Mouse (Mus musculus): ENCODE data around the gene Glo1. TPM values are rescaled to one million over a fixed set of nuclear protein-coding genes. Genes with fewer than 3 reads are reported as not detected.

The Glo1 gene
- polyA plus RNA-seq, 1 experiment, result 122 TPM

DNA sequence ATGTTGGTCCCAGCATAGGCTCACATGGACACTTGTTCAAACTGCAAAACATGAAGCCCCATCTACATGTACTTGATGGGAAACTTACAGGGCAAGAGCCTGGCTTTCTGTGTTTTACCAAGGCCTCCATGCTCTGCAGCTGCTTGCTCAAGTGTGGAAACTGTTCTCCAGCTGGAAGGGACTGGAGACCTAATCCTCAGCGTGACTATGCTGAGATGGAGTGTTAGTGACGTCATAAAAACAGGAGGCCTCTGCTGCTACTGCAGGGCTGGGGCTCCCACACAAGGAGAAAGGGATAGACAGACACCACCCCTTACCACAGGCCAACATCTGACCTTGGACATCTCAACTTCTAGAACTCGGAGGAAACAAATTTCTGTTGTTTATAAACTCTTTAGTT, 55.7 kb downstream of the Glo1 start:
- no peak for TF ChIP-seq MYOD1 (IDR thresholded peaks at IDR 0.05; ENCODE audit: control insufficient read depth, insufficient read length, low read depth)
- no peak for TF ChIP-seq CEBPB (IDR thresholded peaks at IDR 0.05; ENCODE audit: low read depth)
- no peak for TF ChIP-seq MYOG (IDR thresholded peaks at IDR 0.05; ENCODE audit: control insufficient read depth, extremely low read depth, insufficient read length)
- no peak for TF ChIP-seq MAX (IDR thresholded peaks at IDR 0.05)
- TF ChIP-seq USF1 (IDR thresholded peaks at IDR 0.05; ENCODE audit: low read depth), result no peak
- TF ChIP-seq CTCF (IDR thresholded peaks at IDR 0.05; ENCODE audit: control insufficient read depth, insufficient read depth, insufficient read length), result no peak
- Histone ChIP-seq H3K27me3 (ENCODE audit: control insufficient read depth, insufficient read depth, insufficient read length) (no peaks in the 10 kb centered on the region), H3K79me2 (ENCODE audit: control insufficient read depth, insufficient read depth) (peaks cover 24% of the 10 kb centered on the region), H3ac (ENCODE audit: control insufficient read depth, insufficient read length, low read depth) (no peak overlapping the region), H3K36me3 (ENCODE audit: control insufficient read depth, insufficient read depth) (no peaks in the 10 kb centered on the region), H3K79me3 (ENCODE audit: low read depth) (no peaks in the 10 kb centered on the region), H3K4me3 (ENCODE audit: insufficient read depth, poor library complexity, severe bottlenecking) (no peak overlapping the region)

DNA sequence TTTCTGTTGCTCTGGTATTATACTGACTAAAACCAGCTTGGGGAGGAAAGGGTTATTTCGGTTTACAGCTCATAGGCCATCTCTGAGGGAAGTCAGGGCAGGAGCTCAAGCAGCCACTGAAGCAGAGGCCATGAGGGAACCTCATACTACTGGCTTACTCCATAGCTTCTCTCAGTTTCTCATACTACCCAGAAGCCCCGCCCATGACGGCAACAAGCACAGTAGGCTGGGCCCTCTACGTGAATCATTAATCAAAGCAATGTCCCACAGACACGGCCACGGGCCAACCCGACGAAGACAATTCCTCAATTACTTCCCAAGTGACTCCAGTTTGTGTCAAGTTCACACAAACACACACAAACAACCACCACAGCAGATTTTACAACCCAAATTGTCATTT, 56.5 kb downstream of the Glo1 start:
- Histone ChIP-seq H3K27me3 (ENCODE audit: control insufficient read depth, insufficient read depth, insufficient read length) (no peaks in the 10 kb centered on the region), H3K79me3 (ENCODE audit: low read depth) (no peaks in the 10 kb centered on the region), H3K79me2 (ENCODE audit: control insufficient read depth, insufficient read depth) (peaks cover 20% of the 10 kb centered on the region), H3ac (ENCODE audit: control insufficient read depth, insufficient read length, low read depth) (no peak overlapping the region), H3K4me3 (ENCODE audit: insufficient read depth, poor library complexity, severe bottlenecking) (no peak overlapping the region), H3K36me3 (ENCODE audit: control insufficient read depth, insufficient read depth) (no peaks in the 10 kb centered on the region)
- TF ChIP-seq MYOG (IDR thresholded peaks at IDR 0.05; ENCODE audit: control insufficient read depth, extremely low read depth, insufficient read length) (no peak), FOSL1 (IDR thresholded peaks at IDR 0.05; ENCODE audit: insufficient read depth, low read length, poor library complexity, severe bottlenecking) (no peak)

DNA sequence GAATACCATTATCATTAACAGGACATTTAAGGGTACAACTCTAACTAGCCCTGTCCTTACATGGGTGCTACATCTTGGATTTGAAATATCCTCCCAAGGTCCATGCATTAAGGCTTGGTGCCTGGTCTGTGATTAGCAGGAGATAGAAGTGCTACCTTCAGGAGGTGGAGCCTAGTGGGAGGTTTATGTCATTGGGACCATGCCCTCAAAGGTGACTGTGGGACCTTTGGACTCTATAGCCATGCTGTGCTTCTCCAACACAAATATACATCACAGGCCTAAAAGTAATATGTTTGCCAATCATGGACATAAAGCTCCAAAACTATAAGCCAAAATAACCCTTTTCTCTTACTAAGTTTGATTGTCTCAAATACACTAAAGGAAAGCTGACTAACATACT, 58.2 kb downstream of the Glo1 start:
- no peak for TF ChIP-seq USF1 (IDR thresholded peaks at IDR 0.05; ENCODE audit: low read depth)
- TF ChIP-seq CEBPB (IDR thresholded peaks at IDR 0.05; ENCODE audit: low read depth), result no peak
- TF ChIP-seq MYOD1 (IDR thresholded peaks at IDR 0.05; ENCODE audit: control insufficient read depth, insufficient read length, low read depth), result no peak
- TF ChIP-seq FOSL1 (IDR thresholded peaks at IDR 0.05; ENCODE audit: insufficient read depth, low read length, poor library complexity, severe bottlenecking), result no peak
- no peak for TF ChIP-seq CTCF (IDR thresholded peaks at IDR 0.05; ENCODE audit: control insufficient read depth, insufficient read depth, insufficient read length)
- no peak for TF ChIP-seq MYOG (IDR thresholded peaks at IDR 0.05; ENCODE audit: control insufficient read depth, extremely low read depth, insufficient read length)
- TF ChIP-seq MAX (IDR thresholded peaks at IDR 0.05), result no peak
- Histone ChIP-seq H3K4me3 (ENCODE audit: insufficient read depth, poor library complexity, severe bottlenecking) (no peak overlapping the region), H3K79me3 (ENCODE audit: low read depth) (no peaks in the 10 kb centered on the region), H3K36me3 (ENCODE audit: control insufficient read depth, insufficient read depth) (no peaks in the 10 kb centered on the region), H3ac (ENCODE audit: control insufficient read depth, insufficient read length, low read depth) (no peak overlapping the region), H3K27me3 (ENCODE audit: control insufficient read depth, insufficient read depth, insufficient read length) (no peaks in the 10 kb centered on the region), H3K79me2 (ENCODE audit: control insufficient read depth, insufficient read depth) (peaks cover 7% of the 10 kb centered on the region)

DNA sequence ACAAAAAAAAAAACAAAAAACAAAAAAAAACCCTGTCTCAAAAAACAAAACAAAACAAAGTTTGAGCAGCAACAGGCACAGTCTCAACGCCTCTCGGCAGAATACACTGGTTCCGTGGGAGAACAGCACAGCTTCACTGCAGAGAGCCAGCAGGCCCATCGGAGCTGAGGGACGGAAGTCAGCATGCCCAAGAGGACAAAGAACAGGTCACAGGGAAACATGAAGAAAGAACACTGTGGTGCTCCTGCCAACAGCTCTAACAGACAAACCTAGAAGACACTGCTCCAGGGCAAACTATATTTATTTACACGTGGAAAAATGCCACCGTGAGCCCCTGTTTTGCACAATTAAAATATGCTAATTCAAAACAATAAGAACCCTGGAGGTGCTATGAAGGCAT, 61.7 kb downstream of the Glo1 start:
- Histone ChIP-seq H3ac (ENCODE audit: control insufficient read depth, insufficient read length, low read depth) (no peak overlapping the region), H3K4me3 (ENCODE audit: insufficient read depth, poor library complexity, severe bottlenecking) (no peak overlapping the region), H3K36me3 (ENCODE audit: control insufficient read depth, insufficient read depth) (no peaks in the 10 kb centered on the region), H3K27me3 (ENCODE audit: control insufficient read depth, insufficient read depth, insufficient read length) (no peaks in the 10 kb centered on the region), H3K79me2 (ENCODE audit: control insufficient read depth, insufficient read depth) (no peaks in the 10 kb centered on the region), H3K79me3 (ENCODE audit: low read depth) (no peaks in the 10 kb centered on the region)
- TF ChIP-seq MAX (IDR thresholded peaks at IDR 0.05), result no peak

DNA sequence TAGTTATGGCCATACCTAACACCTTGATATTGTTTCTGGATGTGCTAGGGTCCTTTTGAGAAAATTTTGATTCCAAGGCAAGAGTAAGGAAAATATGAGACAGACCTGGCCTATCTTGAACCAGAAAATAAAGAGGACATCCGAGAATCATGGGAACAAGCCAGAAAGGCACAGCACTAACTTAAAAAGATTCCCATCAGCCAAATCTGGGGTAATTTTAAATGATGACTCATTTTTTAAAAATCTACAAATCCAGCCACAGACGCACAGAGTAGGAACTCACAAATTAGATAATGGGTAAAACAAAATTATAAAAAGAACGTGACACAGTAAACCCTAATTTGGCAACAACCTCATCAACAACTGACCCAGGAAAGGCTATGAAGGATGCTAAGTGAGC, 62.3 kb downstream of the Glo1 start:
- Histone ChIP-seq H3K4me3 (ENCODE audit: insufficient read depth, poor library complexity, severe bottlenecking) (no peak overlapping the region), H3K79me3 (ENCODE audit: low read depth) (no peaks in the 10 kb centered on the region), H3K27me3 (ENCODE audit: control insufficient read depth, insufficient read depth, insufficient read length) (no peaks in the 10 kb centered on the region), H3K36me3 (ENCODE audit: control insufficient read depth, insufficient read depth) (no peaks in the 10 kb centered on the region), H3ac (ENCODE audit: control insufficient read depth, insufficient read length, low read depth) (no peak overlapping the region), H3K79me2 (ENCODE audit: control insufficient read depth, insufficient read depth) (no peaks in the 10 kb centered on the region)
- TF ChIP-seq MYOD1 (IDR thresholded peaks at IDR 0.05; ENCODE audit: control insufficient read depth, insufficient read length, low read depth) (no peak), FOSL1 (IDR thresholded peaks at IDR 0.05; ENCODE audit: insufficient read depth, low read length, poor library complexity, severe bottlenecking) (no peak), CEBPB (IDR thresholded peaks at IDR 0.05; ENCODE audit: low read depth) (no peak), USF1 (IDR thresholded peaks at IDR 0.05; ENCODE audit: low read depth) (no peak), MYOG (IDR thresholded peaks at IDR 0.05; ENCODE audit: control insufficient read depth, extremely low read depth, insufficient read length) (no peak), CTCF (IDR thresholded peaks at IDR 0.05; ENCODE audit: control insufficient read depth, insufficient read depth, insufficient read length) (no peak), MAX (IDR thresholded peaks at IDR 0.05) (no peak)

DNA sequence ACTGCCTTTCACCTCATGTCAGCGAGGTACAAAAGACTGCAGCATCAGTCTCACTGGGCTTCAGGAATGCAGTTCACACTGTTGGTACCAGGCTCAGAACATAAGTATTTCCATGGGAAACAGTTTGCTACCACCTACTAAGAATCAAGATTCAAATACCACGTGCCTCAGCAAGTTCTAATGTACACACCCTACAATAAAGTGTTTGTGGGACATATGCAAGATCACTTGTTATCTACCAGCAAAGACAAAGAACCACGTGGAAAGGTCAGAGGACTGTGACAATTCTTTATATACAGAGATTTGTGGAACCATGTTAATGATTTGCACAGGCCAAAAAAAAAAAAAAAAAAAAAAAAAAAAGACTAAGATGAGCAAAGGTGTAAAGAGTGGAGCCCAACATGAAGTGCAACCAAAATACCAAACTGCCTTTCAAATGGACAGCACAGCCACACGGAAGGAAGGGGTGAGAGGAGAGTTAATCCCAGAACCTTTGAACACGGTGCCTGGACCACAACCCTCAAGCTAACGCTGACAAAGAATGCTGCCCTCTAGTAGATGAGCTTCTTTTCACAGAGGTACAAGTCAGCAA, 63.1 kb downstream of the Glo1 start:
- H3ac ChIP-seq (ENCODE audit: control insufficient read depth, insufficient read length, low read depth), result no peak overlapping the region
- H3K79me3 ChIP-seq (ENCODE audit: low read depth), result no peaks in the 10 kb centered on the region
- H3K27me3 ChIP-seq (ENCODE audit: control insufficient read depth, insufficient read depth, insufficient read length), result no peaks in the 10 kb centered on the region
- H3K4me3 ChIP-seq (ENCODE audit: insufficient read depth, poor library complexity, severe bottlenecking), result no peak overlapping the region
- TF ChIP-seq FOSL1 (IDR thresholded peaks at IDR 0.05; ENCODE audit: insufficient read depth, low read length, poor library complexity, severe bottlenecking) (no peak), MAX (IDR thresholded peaks at IDR 0.05) (no peak), MYOD1 (IDR thresholded peaks at IDR 0.05; ENCODE audit: control insufficient read depth, insufficient read length, low read depth) (no peak), MYOG (IDR thresholded peaks at IDR 0.05; ENCODE audit: control insufficient read depth, extremely low read depth, insufficient read length) (no peak), CTCF (IDR thresholded peaks at IDR 0.05; ENCODE audit: control insufficient read depth, insufficient read depth, insufficient read length) (no peak), USF1 (IDR thresholded peaks at IDR 0.05; ENCODE audit: low read depth) (no peak), CEBPB (IDR thresholded peaks at IDR 0.05; ENCODE audit: low read depth) (no peak)
- no peaks in the 10 kb centered on the region for H3K79me2 ChIP-seq (ENCODE audit: control insufficient read depth, insufficient read depth)
- H3K36me3 ChIP-seq (ENCODE audit: control insufficient read depth, insufficient read depth), result no peaks in the 10 kb centered on the region

Data from C2C12 (cell line).